Mouse (Mus musculus) liver, postnatal 0 days (tissue): ENCODE measurements around the gene Rdh1.

ENCODE experiments used
- CTCF ChIP-seq: sonication (generic); IDR thresholded peaks from 2 replicates; pipeline ENCODE4 v1.5.1; 2016; ENCODE audit warnings: antibody characterized with exemption, low read depth
- EP300 ChIP-seq: IDR thresholded peaks from 2 replicates; pipeline ENCODE4 v1.6.1; 2016; ENCODE audit warnings: antibody characterized with exemption, low read depth, mild to moderate bottlenecking

DNA sequence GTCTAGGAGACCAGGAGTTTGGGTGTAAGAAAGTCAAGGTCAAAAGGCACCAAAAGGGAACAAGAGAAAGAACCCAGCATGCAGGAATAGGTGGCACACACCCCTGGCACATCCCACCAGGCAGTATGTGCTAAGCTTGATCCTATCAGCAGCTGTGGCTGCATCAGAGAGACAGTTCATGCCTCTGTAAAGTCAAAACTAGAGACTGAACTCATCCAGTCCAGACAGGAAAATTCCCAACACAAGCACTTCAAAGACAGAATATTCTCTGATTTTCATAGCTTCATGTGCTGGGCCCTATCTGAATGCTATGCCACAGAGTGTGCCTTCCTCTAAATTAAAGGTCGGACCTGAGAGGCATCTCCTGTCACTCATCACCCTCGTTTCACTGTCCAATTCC is 22.0 kb upstream of the Rdh1 start:
- no peak for TF ChIP-seq CTCF
- TF ChIP-seq EP300: no peak
